Mouse (Mus musculus) G1E-ER4 (cell line): ENCODE measurements around the gene Dync1i1. TPM values are rescaled to one million over a fixed set of nuclear protein-coding genes. Genes with fewer than 3 reads are reported as not detected.

Experiments
- GATA1 ChIP-seq: IDR thresholded peaks from one replicate; pipeline ENCODE4 v1.8.0; 2012; ENCODE audit warnings: low read length, inconsistent platforms
- polyA plus RNA-seq: library from polyadenylated mRNA; stranded (reverse); fragments of >175 nt; gene quantifications from 2 replicates; pipeline ENCODE4 v1.2.3, GENCODE M21; 2012

Gene Dync1i1
- polyA plus RNA-seq, 1 experiment: not detected

- TF ChIP-seq GATA1: no peak
Measured at GRCm38 (mm10) chr6:5825461-5825860, 100.0 kb downstream of the Dync1i1 start.

- TF ChIP-seq GATA1: no peak
Measured at GRCm38 (mm10) chr6:5827064-5827463, 101.6 kb downstream of the Dync1i1 start.

- no peak for TF ChIP-seq GATA1
Measured at GRCm38 (mm10) chr6:5828409-5828974, 103.1 kb downstream of the Dync1i1 start.

- TF ChIP-seq GATA1: no peak
Measured at GRCm38 (mm10) chr6:5829148-5829547, 103.7 kb downstream of the Dync1i1 start.

GRCm38 (mm10) chr6:5830717-5831116 lies 105.3 kb downstream of the Dync1i1 start:
- no peak for TF ChIP-seq GATA1

GRCm38 (mm10) chr6:5831233-5831632 lies 105.8 kb downstream of the Dync1i1 start:
- no peak for TF ChIP-seq GATA1

GRCm38 (mm10) chr6:5832838-5833237 lies 107.4 kb downstream of the Dync1i1 start:
- no peak for TF ChIP-seq GATA1

GRCm38 (mm10) chr6:5842466-5842865 lies 117.0 kb downstream of the Dync1i1 start:
- no peak for TF ChIP-seq GATA1

- no peak for TF ChIP-seq GATA1
Measured at GRCm38 (mm10) chr6:5846154-5846553, 120.7 kb downstream of the Dync1i1 start.

- TF ChIP-seq GATA1: no peak
Measured at GRCm38 (mm10) chr6:5854048-5854836, 128.8 kb downstream of the Dync1i1 start.

GRCm38 (mm10) chr6:5855526-5855925 lies 130.1 kb downstream of the Dync1i1 start:
- TF ChIP-seq GATA1: no peak

- no peak for TF ChIP-seq GATA1
Measured at GRCm38 (mm10) chr6:5858371-5858770, 132.9 kb downstream of the Dync1i1 start.

- TF ChIP-seq GATA1: no peak
Measured at GRCm38 (mm10) chr6:5858901-5859598, 133.6 kb downstream of the Dync1i1 start.

- TF ChIP-seq GATA1: no peak
Measured at GRCm38 (mm10) chr6:5859630-5860029, 134.2 kb downstream of the Dync1i1 start.

GRCm38 (mm10) chr6:5866091-5866490 lies 140.7 kb downstream of the Dync1i1 start:
- TF ChIP-seq GATA1: no peak

GRCm38 (mm10) chr6:5867221-5867620 lies 141.8 kb downstream of the Dync1i1 start:
- no peak for TF ChIP-seq GATA1
